Mouse (Mus musculus): Measurements from ENCODE around the gene Tmem203. TPM values are rescaled to one million over a fixed set of nuclear protein-coding genes. Genes with fewer than 3 reads are reported as not detected.

The Tmem203 gene
- total RNA-seq, 2 experiments from 2014 or later = 16.9 to 18.1 TPM

- no peak for DNase-seq
These were observed 9.6 kb downstream of the Tmem203 start for GRCm38 (mm10) chr2:25264851-25265250.

- no peak for DNase-seq
These were observed 10.8 kb downstream of the Tmem203 start for GRCm38 (mm10) chr2:25265897-25266656.

- DNase-seq = peak; percentile 51
These were observed 11.5 kb downstream of the Tmem203 start for GRCm38 (mm10) chr2:25266720-25267119.

GRCm38 (mm10) chr2:25267241-25267640 lies 12.0 kb downstream of the Tmem203 start:
- no peak for DNase-seq

GRCm38 (mm10) chr2:25267746-25268309 lies 12.6 kb downstream of the Tmem203 start:
- DNase-seq = no peak

- DNase-seq = peak; percentile 98
These were observed 16.7 kb downstream of the Tmem203 start, which contains the start of the genes Ssna1 and Anapc2 for GRCm38 (mm10) chr2:25271827-25272511. Ssna1 (minus strand) TSS chr2:25272438. Anapc2 (plus strand) TSS chr2:25272478.

- no peak for DNase-seq
These were observed 17.3 kb downstream of the Tmem203 start for GRCm38 (mm10) chr2:25272515-25272914.

GRCm38 (mm10) chr2:25273010-25273409 lies 17.8 kb downstream of the Tmem203 start:
- no peak for DNase-seq

- peak; percentile 91 for DNase-seq
These were observed 24.0 kb downstream of the Tmem203 start for GRCm38 (mm10) chr2:25278928-25279882.

GRCm38 (mm10) chr2:25285551-25285950 lies 30.3 kb downstream of the Tmem203 start:
- DNase-seq = no peak

- no peak for DNase-seq
These were observed 31.1 kb downstream of the Tmem203 start for GRCm38 (mm10) chr2:25286314-25286713.

- peak; percentile 30 for DNase-seq
These were observed 31.8 kb downstream of the Tmem203 start for GRCm38 (mm10) chr2:25286837-25287636.

- DNase-seq = no peak
These were observed 32.8 kb downstream of the Tmem203 start, which contains the start of gene Tmem210 for GRCm38 (mm10) chr2:25287927-25288649. Tmem210 (plus strand) TSS chr2:25288145.

- no peak for DNase-seq
These were observed 33.6 kb downstream of the Tmem203 start for GRCm38 (mm10) chr2:25288734-25289345.

GRCm38 (mm10) chr2:25289651-25290050 lies 34.4 kb downstream of the Tmem203 start, which contains the start of gene Lrrc26:
Lrrc26 (plus strand) TSS chr2:25289915.
- DNase-seq = peak; percentile 69

GRCm38 (mm10) chr2:25290101-25290815 lies 35.0 kb downstream of the Tmem203 start:
- DNase-seq = no peak

- DNase-seq = no peak
These were observed 35.5 kb downstream of the Tmem203 start for GRCm38 (mm10) chr2:25290816-25291130.

GRCm38 (mm10) chr2:25291184-25292053 lies 36.2 kb downstream of the Tmem203 start:
- DNase-seq = no peak
